Mouse (Mus musculus) cerebellum, adult 9-11 months (tissue): ENCODE data around the gene P2rx3.

Experiments
- DNase-seq: peaks from one replicate; pipeline ENCODE4 v3.0.0; 2022

Gene P2rx3

DNA sequence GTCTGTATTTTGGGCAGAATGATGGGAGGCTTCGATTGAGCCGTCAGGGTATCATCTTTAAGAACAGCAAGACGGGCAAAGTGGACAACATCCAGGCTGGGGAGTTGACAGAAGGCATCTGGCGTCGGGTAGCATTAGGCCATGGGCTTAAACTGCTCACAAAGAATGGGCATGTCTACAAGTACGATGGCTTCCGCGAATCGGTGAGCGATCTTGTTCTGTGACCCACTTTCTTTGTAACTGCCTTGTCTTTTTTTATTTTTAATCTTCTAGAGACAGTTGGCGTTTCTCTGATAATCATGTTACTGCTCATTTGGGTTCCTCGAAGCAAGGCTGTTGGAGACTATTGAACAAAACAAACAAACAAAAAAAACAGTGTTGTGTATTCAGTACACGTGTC, 1.1 kb upstream of the P2rx3 start:
- no peak for DNase-seq

DNA sequence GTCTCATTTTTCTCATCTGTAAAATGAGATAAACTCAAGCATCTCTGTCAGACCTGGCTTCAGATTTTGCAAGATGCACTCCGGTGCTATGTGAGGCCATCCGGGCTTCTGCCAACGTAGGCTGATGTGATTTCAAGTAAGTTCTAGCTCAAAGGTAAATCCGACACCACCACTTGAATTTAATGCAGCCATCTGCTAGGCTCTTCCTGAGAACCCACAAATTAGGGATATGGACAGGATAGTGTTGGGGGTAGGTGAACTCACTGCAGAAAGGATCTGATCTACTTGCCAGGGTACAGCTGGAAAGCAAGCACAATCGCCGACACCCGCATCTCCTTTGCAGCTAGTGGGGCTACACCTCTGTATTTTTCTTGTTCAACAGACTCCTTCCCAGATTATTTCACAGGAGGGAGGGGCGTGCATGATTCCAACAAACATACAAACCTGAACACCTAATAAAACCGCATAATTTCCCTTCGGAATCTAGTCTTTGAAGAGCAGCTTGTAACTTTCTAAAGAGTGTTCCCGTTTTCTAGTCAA, 685 bp downstream of the P2rx3 start:
- no peak for DNase-seq

DNA sequence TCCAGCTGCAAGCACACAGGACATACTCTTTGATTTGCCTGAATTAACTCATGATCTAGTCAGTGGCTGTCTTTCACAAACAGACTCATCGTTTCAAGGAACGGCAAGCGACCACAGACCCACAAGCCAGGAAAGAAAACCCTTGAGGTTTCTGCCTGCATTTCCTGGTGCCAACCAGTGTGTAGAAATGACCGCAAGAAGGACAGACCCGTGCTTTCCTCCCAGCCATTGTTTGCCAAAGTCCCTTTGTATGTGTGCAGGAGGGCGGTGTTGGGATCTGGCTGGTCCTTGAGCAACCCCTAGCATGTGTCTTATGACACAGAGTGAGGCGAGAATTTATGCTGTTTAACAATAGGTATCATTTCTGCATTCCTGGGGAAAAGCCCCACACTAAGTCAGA, 3.1 kb downstream of the P2rx3 start:
- no peak for DNase-seq

GRCm38 (mm10) chr2:85033121-85033520, 4.1 kb downstream of the P2rx3 start:
- DNase-seq, result no peak

- DNase-seq, result no peak
Observed at GRCm38 (mm10) chr2:85030989-85031388, 6.3 kb downstream of the P2rx3 start.

DNA sequence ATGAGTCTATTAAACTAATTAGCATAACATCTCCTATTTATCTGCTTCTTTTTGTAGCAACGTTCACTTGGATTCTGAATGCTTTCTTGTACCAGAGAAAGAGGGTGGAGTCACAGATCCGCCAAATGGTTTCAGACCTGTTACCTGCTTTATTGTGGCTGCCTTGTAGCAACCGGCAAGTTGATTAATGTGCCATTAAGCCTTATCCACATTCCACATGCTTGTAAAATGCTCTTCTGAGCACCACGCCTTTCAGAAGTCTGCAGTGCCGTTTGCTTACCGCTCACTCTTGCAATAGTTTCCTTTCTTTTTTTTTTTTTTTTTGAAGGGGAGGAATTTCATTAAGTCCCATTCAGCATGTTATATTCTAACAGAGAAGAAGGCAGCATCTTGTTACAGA, 7.4 kb downstream of the P2rx3 start:
- no peak for DNase-seq

DNA sequence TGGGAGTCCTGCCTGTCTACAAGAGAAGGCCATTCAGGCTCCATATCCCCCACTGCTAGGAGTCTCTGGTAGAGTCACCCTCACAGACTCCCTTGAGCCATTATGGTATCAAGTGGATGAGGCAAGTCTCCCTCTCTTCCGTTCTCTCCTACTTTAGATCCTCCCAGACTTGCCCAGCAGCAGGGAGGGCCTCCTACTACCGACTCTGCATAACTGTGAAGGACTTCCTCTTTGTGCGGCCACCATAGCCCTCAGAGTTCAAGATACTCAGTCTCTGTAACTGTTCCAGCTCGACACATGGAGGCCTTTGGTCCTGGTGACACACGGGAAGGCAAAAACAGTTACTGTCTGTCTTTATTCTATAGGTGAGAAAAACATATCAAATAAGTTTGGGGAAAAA, 10.0 kb downstream of the P2rx3 start:
- no peak for DNase-seq

DNA sequence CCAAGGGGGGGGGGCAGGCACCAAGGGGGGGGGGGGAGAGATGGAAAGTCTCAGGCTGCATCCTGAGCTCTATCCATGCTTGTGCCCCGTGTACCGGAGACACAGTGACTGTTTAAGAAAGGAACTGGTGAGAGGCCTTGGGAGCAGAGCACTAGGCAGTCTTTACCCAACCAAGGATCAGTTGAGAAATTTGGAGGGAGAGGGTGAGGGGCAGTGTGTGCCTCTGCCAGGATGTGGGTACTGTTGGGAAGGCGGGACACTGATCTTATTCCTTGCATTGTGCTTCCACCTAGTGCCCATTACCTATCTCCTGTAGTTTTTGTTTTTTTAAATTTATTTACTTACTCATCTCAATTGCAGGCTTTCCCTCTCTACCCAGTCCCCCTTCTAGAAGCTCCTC, 11.1 kb downstream of the P2rx3 start:
- DNase-seq, result no peak

DNA sequence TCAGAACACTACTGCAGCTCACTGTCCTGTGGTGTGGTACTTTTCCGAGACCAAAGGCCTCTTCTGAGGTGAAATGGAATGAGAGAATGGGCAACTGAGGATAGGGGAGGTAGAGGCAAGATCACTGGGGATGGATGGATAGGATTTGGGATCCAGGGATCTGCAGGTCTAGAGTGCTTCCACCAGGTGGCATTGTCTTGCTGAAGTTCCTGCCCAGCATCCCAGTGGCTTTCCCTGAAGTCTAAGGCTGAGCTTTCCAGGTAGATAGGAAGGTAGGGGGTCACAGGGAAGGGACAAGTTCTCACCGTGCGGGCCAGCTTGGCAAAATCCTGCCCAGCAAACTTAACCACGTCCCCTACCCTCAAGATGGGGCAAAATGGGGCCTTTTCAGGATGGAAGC, 15.2 kb downstream of the P2rx3 start:
- no peak for DNase-seq

- no peak for DNase-seq
Observed at GRCm38 (mm10) chr2:85014588-85014982, 22.7 kb downstream of the P2rx3 start.

GRCm38 (mm10) chr2:85013826-85014587, 23.3 kb downstream of the P2rx3 start:
- no peak for DNase-seq

DNA sequence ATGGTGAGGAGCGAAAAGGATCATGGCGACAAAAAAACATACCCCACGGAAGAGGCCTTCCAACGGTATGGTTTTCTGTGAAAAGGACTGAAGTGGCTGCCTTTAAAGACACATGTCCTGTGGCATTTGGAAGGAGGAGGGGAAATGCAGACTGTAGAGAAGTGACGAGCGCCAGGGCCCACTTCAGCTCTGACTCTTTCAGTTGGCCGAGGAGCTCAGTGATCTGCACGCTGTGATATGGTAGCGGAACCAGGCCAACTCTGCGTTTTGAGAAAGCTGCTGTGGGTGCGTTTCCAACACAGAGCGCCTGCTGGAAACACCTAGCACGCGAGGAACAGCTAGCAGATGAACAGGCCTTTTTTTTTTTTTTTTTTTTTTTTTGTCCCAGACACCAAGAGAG, 24.6 kb downstream of the P2rx3 start:
- no peak for DNase-seq

DNA sequence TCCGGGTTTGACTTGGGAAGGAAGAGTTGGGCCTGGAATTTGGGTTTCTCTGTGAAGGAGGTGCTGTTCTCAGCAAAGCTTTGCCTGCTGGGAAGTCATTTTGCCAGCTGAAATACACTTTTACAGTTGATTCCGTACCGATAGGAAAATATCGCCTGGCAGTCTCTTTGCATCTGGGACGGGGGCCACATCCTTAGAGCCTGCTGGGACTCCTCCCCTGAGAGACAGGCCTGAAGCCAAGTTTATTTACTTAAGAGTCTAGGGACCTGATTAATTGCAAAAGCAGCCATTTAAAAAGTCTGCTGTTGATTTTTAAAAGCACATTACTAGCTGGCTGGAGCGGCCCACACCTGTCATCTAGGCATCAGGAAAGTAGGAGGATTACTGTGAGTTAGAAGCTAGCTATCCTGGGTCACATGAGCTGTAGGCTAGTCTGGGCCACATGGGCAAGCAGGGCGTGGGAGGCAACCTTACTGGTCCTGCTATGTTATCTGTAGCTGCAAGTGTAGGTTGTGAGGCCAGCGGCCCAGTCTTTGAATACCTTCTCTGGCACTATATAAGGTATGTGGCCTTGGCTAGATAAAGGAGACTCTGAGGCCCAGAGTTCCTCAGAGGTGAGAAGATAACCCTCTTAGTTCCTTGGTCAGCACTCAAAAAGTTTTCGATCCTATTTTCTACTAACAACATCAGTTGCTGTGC, 25.2 kb downstream of the P2rx3 start:
- DNase-seq, result no peak

DNA sequence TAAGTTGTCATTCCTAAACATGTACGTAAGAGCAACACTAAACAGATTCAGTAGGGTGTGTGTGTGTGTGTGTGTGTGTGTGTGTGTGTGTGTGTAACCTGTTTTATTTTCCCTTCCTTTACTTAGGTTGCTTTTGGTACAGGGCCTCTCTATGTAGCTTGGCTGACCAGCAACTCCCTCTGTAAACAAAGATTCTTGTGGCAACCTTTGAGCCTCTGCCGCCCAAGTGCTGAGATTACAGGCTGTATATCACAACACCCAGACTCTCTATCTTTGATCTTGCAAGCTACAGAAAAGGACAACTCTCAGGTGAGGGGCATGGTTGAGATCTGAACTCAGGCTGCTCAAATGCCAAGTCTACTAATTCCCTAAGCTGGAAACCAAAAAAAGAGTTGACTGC, 28.1 kb downstream of the P2rx3 start:
- no peak for DNase-seq

- DNase-seq, result no peak
Observed at GRCm38 (mm10) chr2:85007729-85008128, 29.5 kb downstream of the P2rx3 start.

- DNase-seq, result no peak
Observed at GRCm38 (mm10) chr2:85006600-85006999, 30.7 kb downstream of the P2rx3 start.

DNA sequence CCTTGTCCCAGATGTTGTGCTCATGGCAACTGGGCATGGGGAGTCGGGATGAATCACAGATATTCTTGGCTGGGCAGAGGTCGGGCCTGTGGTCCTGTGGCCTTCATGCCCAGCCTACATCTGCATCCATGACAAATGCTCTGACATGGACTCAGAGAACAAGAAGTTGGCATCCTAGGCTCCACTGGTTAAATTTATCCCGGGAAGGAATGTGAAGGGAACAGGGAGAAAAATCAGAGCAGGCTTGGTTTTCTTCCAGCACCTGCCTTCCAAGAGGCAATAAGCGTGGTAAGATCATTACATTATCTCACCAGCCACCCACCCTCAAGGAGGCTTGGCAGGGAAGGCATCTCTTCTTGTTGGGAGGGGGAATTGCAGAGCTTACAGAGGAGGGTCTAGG, 32.9 kb downstream of the P2rx3 start:
- no peak for DNase-seq

GRCm38 (mm10) chr2:85002575-85002974, 34.7 kb downstream of the P2rx3 start:
- no peak for DNase-seq

GRCm38 (mm10) chr2:85001497-85001896, 35.8 kb downstream of the P2rx3 start:
- no peak for DNase-seq

- no peak for DNase-seq
Observed at GRCm38 (mm10) chr2:84999486-85000181, 37.6 kb downstream of the P2rx3 start.

GRCm38 (mm10) chr2:84996376-84996775, 40.9 kb downstream of the P2rx3 start:
- no peak for DNase-seq

GRCm38 (mm10) chr2:84987930-84988329, 49.3 kb downstream of the P2rx3 start, which contains the start of gene Prg3:
Gene Prg3 (plus strand): TSS chr2:84988215.
- no peak for DNase-seq

DNA sequence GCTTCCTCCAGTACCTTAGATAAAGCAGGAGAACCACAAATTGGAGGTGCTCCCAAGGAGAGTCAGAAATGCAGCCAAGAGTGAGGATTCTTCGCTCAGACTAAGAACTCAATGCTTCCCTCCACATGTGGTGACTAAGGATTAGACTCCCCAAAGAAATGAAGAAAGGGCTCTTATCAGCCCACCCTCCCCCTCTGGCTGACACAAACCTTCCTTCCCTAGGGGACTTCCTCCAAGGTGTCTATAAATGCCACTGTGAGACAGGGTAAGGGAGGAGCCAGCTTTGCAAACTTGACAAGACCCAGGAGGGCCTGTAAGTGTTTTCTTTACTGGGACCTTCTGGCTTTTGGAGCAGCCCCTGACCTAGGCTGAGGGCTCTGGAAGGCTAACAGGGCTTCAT, 57.1 kb downstream of the P2rx3 start, which contains the start of gene Prg2:
TSS of gene Prg2 (plus strand) at position 274 of the 400 bp plus-strand sequence.
- DNase-seq, result no peak

- DNase-seq, result no peak
Observed at GRCm38 (mm10) chr2:84975580-84975979, 61.7 kb downstream of the P2rx3 start.
